ENCODE assay signal across 33 mouse cellular contexts in genomic region chr10:130315846-130316245, GRCm38 (mm10). TPM values are rescaled to one million over a fixed set of nuclear protein-coding genes. Genes with fewer than 3 reads are reported as not detected.
"Had no signal": no experiment of that assay in that cellular context is flagged by ENCODE, and none has a peak within 500 bp of the region (broad histone marks: within the 10 kb centered on the region; RNA-seq: fewer than 3 reads in every experiment).

No protein-coding gene starts in this region.

- ATAC-seq: hindbrain, postnatal 0 days; intestine, embryonic 16.5 days; liver, embryonic 12.5 days had no signal

- DNase-seq: gastrocnemius, postnatal 14 days; gastrocnemius, postnatal 36 days; heart, adult 18-20 months; heart, postnatal 10 days; heart, postnatal 4 days; kidney, adult 11 months; kidney, adult 2 months; kidney, adult 9 months; kidney, postnatal 14 days; kidney, postnatal 36 days; layer of hippocampus, adult 9-11 months; layer of hippocampus, postnatal 36 days; left cerebral cortex, postnatal 4 days had no signal

RNA-seq across cellular contexts. Expression of gene Tespa1, which starts 6.8 kb away (rescaled TPM):
- total RNA-seq: hindbrain, postnatal 0 days had no signal
- polyA plus RNA-seq: heart, embryonic 14.5 days; hindbrain, embryonic 10.5 days; hindbrain, embryonic 13.5 days; hindbrain, postnatal 0 days had no signal

RNA-seq across cellular contexts. Expression of gene Neurod4, which starts 35.8 kb away (rescaled TPM):
- total RNA-seq: gastrocnemius, adult 18-20 months; gastrocnemius, adult 8-10 months; gastrocnemius, postnatal 14 days; gastrocnemius, postnatal 36 days; heart, adult 18-20 months; heart, adult 8-10 months; heart, postnatal 10 days; heart, postnatal 25 days; heart, postnatal 4 days; left cerebral cortex, postnatal 4 days; liver, adult 2 months had no signal
- polyA plus RNA-seq: gonadal fat pad, adult 2 months; heart, embryonic 14.5 days; heart, embryonic 16.5 days; intestine, embryonic 14.5 days; intestine, embryonic 16.5 days; kidney, adult 2 months; kidney, embryonic 15.5 days; kidney, postnatal 0 days; large intestine, adult 2 months; limb, embryonic 11.5 days; limb, embryonic 13.5 days; limb, embryonic 15.5 days; liver, adult 2 months; liver, embryonic 12.5 days had no signal
